ENCODE assay signal across 35 mouse cellular contexts in genomic region chr1:194496424-194496823, GRCm38 (mm10).
"Had no signal": no experiment of that assay in that cellular context is flagged by ENCODE, and none has a peak within 500 bp of the region (broad histone marks: within the 10 kb centered on the region; RNA-seq: fewer than 3 reads in every experiment).

No protein-coding gene starts in this region.

- H3K36me3 ChIP-seq: heart, embryonic 10.5 days; heart, embryonic 12.5 days; heart, embryonic 13.5 days; heart, embryonic 15.5 days; hindbrain, embryonic 10.5 days; hindbrain, embryonic 12.5 days; hindbrain, embryonic 13.5 days; hindbrain, embryonic 15.5 days; intestine, embryonic 15.5 days; kidney, embryonic 15.5 days had no signal

- ATAC-seq: hindbrain, embryonic 16.5 days; hindbrain, postnatal 0 days; inflammation-experienced regulatory T-cells, adult 6 months; intestine, embryonic 15.5 days; intestine, embryonic 16.5 days; intestine, postnatal 0 days had no signal

- H3K4me1 ChIP-seq: heart, embryonic 10.5 days; heart, embryonic 12.5 days; heart, embryonic 13.5 days; heart, embryonic 15.5 days; hindbrain, embryonic 10.5 days; hindbrain, embryonic 12.5 days; hindbrain, embryonic 13.5 days; hindbrain, embryonic 15.5 days; intestine, embryonic 15.5 days; kidney, embryonic 15.5 days had no signal

- H3K4me3 ChIP-seq: heart, embryonic 10.5 days; heart, embryonic 12.5 days; heart, embryonic 13.5 days; heart, embryonic 15.5 days; hindbrain, embryonic 10.5 days; hindbrain, embryonic 12.5 days; hindbrain, embryonic 13.5 days; hindbrain, embryonic 15.5 days; intestine, embryonic 15.5 days; kidney, embryonic 15.5 days; layer of hippocampus, adult 2 months had no signal

- H3K9ac ChIP-seq: heart, embryonic 12.5 days; heart, embryonic 13.5 days; heart, embryonic 15.5 days; hindbrain, embryonic 12.5 days; hindbrain, embryonic 13.5 days; hindbrain, embryonic 14.5 days; hindbrain, embryonic 15.5 days; intestine, embryonic 15.5 days; kidney, embryonic 15.5 days had no signal

- H3K9me3 ChIP-seq: heart, embryonic 10.5 days; heart, embryonic 12.5 days; heart, embryonic 13.5 days; heart, embryonic 15.5 days; hindbrain, embryonic 10.5 days; hindbrain, embryonic 12.5 days; hindbrain, embryonic 13.5 days; hindbrain, embryonic 15.5 days; intestine, embryonic 15.5 days; kidney, embryonic 15.5 days had no signal

- DNase-seq: heart, postnatal 10 days; heart, postnatal 14 days; heart, postnatal 36 days; heart, postnatal 4 days; kidney, adult 11 months; kidney, adult 18-20 months; kidney, adult 2 months; kidney, adult 8-10 months; kidney, adult 9 months; kidney, postnatal 10 days; kidney, postnatal 14 days; kidney, postnatal 25 days; kidney, postnatal 36 days; kidney, postnatal 4 days; layer of hippocampus, adult 9-11 months; layer of hippocampus, postnatal 36 days had no signal

- H3K27me3 ChIP-seq: heart, embryonic 12.5 days; heart, embryonic 13.5 days; heart, embryonic 15.5 days; hindbrain, embryonic 12.5 days; hindbrain, embryonic 13.5 days; hindbrain, embryonic 15.5 days; intestine, embryonic 15.5 days; kidney, embryonic 15.5 days had no signal

- H3K27ac ChIP-seq: heart, embryonic 10.5 days; heart, embryonic 13.5 days; heart, embryonic 15.5 days; hindbrain, embryonic 10.5 days; hindbrain, embryonic 12.5 days; hindbrain, embryonic 13.5 days; hindbrain, embryonic 14.5 days; hindbrain, embryonic 15.5 days; hindbrain, postnatal 0 days; intestine, embryonic 15.5 days; kidney, embryonic 15.5 days; kidney, postnatal 0 days; layer of hippocampus, adult 2 months had no signal

- H3K4me2 ChIP-seq: heart, embryonic 11.5 days; heart, embryonic 12.5 days; heart, embryonic 13.5 days; heart, embryonic 15.5 days; hindbrain, embryonic 12.5 days; hindbrain, embryonic 13.5 days; hindbrain, embryonic 14.5 days; hindbrain, embryonic 15.5 days; intestine, embryonic 15.5 days; kidney, embryonic 15.5 days had no signal
